Mouse (Mus musculus) spleen, adult 2 months (tissue): Measurements from ENCODE around the gene Rcn2. TPM values are rescaled to one million over a fixed set of nuclear protein-coding genes. Genes with fewer than 3 reads are reported as not detected.

Experiments used
- DNase-seq, 2 experiments: peaks; one replicate each; pipeline versions ENCODE4 v3.0.0 to v3.0.0-alpha.2; 2012 to 2021; ENCODE audit warnings: low spot score in 2 of 2, low read depth in 1 of 2
- H3K27ac ChIP-seq: fragments of 200-500 bp; 2 replicates; pipeline ENCODE4 v1.5.1; 2012; ENCODE audit warnings: low read length, inconsistent platforms; ENCODE audit not compliant: insufficient read depth
- H3K27me3 ChIP-seq: fragments of 200-500 bp; 2 replicates; pipeline ENCODE4 v1.6.1; 2012; ENCODE audit warnings: mild to moderate bottlenecking, moderate library complexity, low read length, inconsistent platforms; ENCODE audit not compliant: control insufficient read depth, insufficient read depth
- H3K36me3 ChIP-seq: fragments of 200-500 bp; 2 replicates; pipeline ENCODE4 v1.6.1; 2012; ENCODE audit warnings: mild to moderate bottlenecking, low read length, inconsistent platforms; ENCODE audit not compliant: control insufficient read depth, insufficient read depth
- H3K4me1 ChIP-seq: fragments of 200-500 bp; 2 replicates; pipeline ENCODE4 v1.6.1; 2011; ENCODE audit warnings: inconsistent platforms; ENCODE audit not compliant: control insufficient read depth, insufficient read depth, insufficient read length
- H3K4me3 ChIP-seq: fragments of 200-500 bp; 2 replicates; pipeline ENCODE4 v1.5.1; 2011; ENCODE audit warnings: mild to moderate bottlenecking, inconsistent platforms; ENCODE audit not compliant: insufficient read depth, insufficient read length; ENCODE audit errors: extremely low read depth
- CTCF ChIP-seq: fragments of 200-500 bp; IDR thresholded peaks from 2 replicates; pipeline ENCODE4 v1.5.1; 2011; ENCODE audit warnings: mild to moderate bottlenecking, inconsistent platforms; ENCODE audit not compliant: insufficient read depth, insufficient read length, insufficient replicate concordance; ENCODE audit errors: extremely low read depth
- POLR2A ChIP-seq: fragments of 200-500 bp; IDR thresholded peaks from 2 replicates; pipeline ENCODE4 v1.6.1; 2011; ENCODE audit warnings: low read depth, low read length, inconsistent platforms
- WGBS: fragments of 180-500 bp; shearing (Covaris S2); methylation state at CpG from one replicate; pipeline ENCODE4 v1.1.7; 2018; 5-methylcytosine and 5-hydroxymethylcytosine counted together
- polyA plus RNA-seq: library from polyadenylated mRNA; depleted of rRNA; stranded (reverse); fragments of >200 nt; gene quantifications from 2 replicates; pipeline ENCODE4 v1.2.3, GENCODE M21; 2012; rRNA removed

The Rcn2 gene
- polyA plus RNA-seq, 1 experiment, result 27.6 TPM

- no peak overlapping the region for H3K27ac ChIP-seq
- WGBS, result 56% methylated on average over 6 of the region's 6 CpGs
- peaks cover 38% of the 10 kb centered on the region for H3K4me1 ChIP-seq
- DNase-seq, result no peak
- TF ChIP-seq CTCF (no peak), POLR2A (no peak)
- H3K27me3 ChIP-seq, result no peaks in the 10 kb centered on the region
- H3K36me3 ChIP-seq, result no peaks in the 10 kb centered on the region
- H3K4me3 ChIP-seq, result no peak overlapping the region
Observed at GRCm38 (mm10) chr9:56106274-56107072, 64.8 kb downstream of the Rcn2 start.

GRCm38 (mm10) chr9:56107527-56107926, 65.9 kb downstream of the Rcn2 start:
- TF ChIP-seq POLR2A (no peak), CTCF (no peak)
- H3K4me3 ChIP-seq, result no peak overlapping the region
- 79% methylated on average over 6 of the region's 6 CpGs for WGBS
- DNase-seq, result no peak
- no peaks in the 10 kb centered on the region for H3K36me3 ChIP-seq
- H3K27me3 ChIP-seq, result no peaks in the 10 kb centered on the region
- no peak overlapping the region for H3K27ac ChIP-seq
- H3K4me1 ChIP-seq, result peaks cover 38% of the 10 kb centered on the region

- peaks cover 35% of the 10 kb centered on the region for H3K4me1 ChIP-seq
Observed at GRCm38 (mm10) chr9:56108174-56108573, 66.5 kb downstream of the Rcn2 start.

More at GRCm38 (mm10) chr9:56108174-56108573, 66.5 kb downstream of the Rcn2 start:
- DNase-seq, result no peak
- 34% methylated on average over 5 of the region's 5 CpGs for WGBS
- H3K27me3 ChIP-seq, result no peaks in the 10 kb centered on the region
- no peak for TF ChIP-seq POLR2A
- TF ChIP-seq CTCF, result no peak
- H3K36me3 ChIP-seq, result no peaks in the 10 kb centered on the region
- peak overlapping the region; percentile 24; the same call in 1 of the 2 replicates for H3K27ac ChIP-seq
- no peak overlapping the region for H3K4me3 ChIP-seq

Other genes with a start within 250 kb of the Rcn2 start
- 3.7 and 4.0 TPM in 2 replicates for gene Scaper, start 103.7 kb upstream of the Rcn2 start, polyA plus RNA-seq
- not detected in 2 replicates for gene 4930563M21Rik, start 31.3 kb upstream of the Rcn2 start, polyA plus RNA-seq
- gene Pstpip1, start 48.1 kb downstream of the Rcn2 start, polyA plus RNA-seq, result 51.8 and 65.0 TPM in 2 replicates
- 55.6 and 74.8 TPM in 2 replicates for gene Tspan3, start 123.6 kb downstream of the Rcn2 start, polyA plus RNA-seq